Mouse (Mus musculus) embryonic facial prominence, embryonic 10.5 days (tissue): ENCODE measurements around the gene Foxm1. TPM values are rescaled to one million over a fixed set of nuclear protein-coding genes. Genes with fewer than 3 reads are reported as not detected.

Experiments
- DNase-seq: peaks from one replicate; pipeline ENCODE4 v3.0.0-alpha.2; 2017; ENCODE audit warnings: low spot score
- H3K27ac ChIP-seq: fragments of 300-500 bp; sonication (generic); replicated peaks from 2 replicates; pipeline ENCODE4 v1.5.1; 2016; ENCODE audit warnings: mild to moderate bottlenecking
- H3K27me3 ChIP-seq: fragments of 300-500 bp; sonication (generic); replicated peaks from 2 replicates; pipeline ENCODE4 v1.6.1; 2016; ENCODE audit warnings: low read depth, mild to moderate bottlenecking; ENCODE audit not compliant: poor library complexity, severe bottlenecking
- H3K36me3 ChIP-seq: fragments of 300-500 bp; sonication (generic); replicated peaks from 2 replicates; pipeline ENCODE4 v1.6.1; 2016; ENCODE audit warnings: mild to moderate bottlenecking, moderate library complexity
- H3K4me1 ChIP-seq: fragments of 300-500 bp; sonication (generic); 2 replicates; pipeline ENCODE4 v1.6.1; 2016
- H3K4me3 ChIP-seq: fragments of 300-500 bp; sonication (generic); 2 replicates; pipeline ENCODE4 v1.5.1; 2016; ENCODE audit warnings: mild to moderate bottlenecking, moderate library complexity
- H3K9me3 ChIP-seq: fragments of 300-500 bp; sonication (generic); 2 replicates; pipeline ENCODE4 v1.6.1; 2016; ENCODE audit warnings: mild to moderate bottlenecking
- WGBS: fragments of 180-500 bp; shearing (Covaris S2); methylation state at CpG from one replicate; pipeline ENCODE4 v1.1.7; 2016; 5-methylcytosine and 5-hydroxymethylcytosine counted together
- polyA plus RNA-seq: library from polyadenylated mRNA; unstranded; fragments of >200 nt; fragmentation: Nextera tagmentation; extraction: Ambion mirVana; gene quantifications from 2 replicates; pipeline ENCODE4 v1.2.1, GENCODE M21; 2016

The Foxm1 gene
- polyA plus RNA-seq, 1 experiment from 2014 or later, result 63.0 TPM

GRCm38 (mm10) chr6:128381254-128381653 lies 18.5 kb downstream of the Foxm1 start:
- no peak for DNase-seq
- no peak overlapping the region for H3K4me3 ChIP-seq
- WGBS, result 78% methylated on average over 3 of the region's 3 CpGs

GRCm38 (mm10) chr6:128383752-128384151 lies 21.0 kb downstream of the Foxm1 start:
- no peak overlapping the region for H3K27ac ChIP-seq
- H3K9me3 ChIP-seq, result no peaks in the 10 kb centered on the region
- no peaks in the 10 kb centered on the region for H3K36me3 ChIP-seq
- no peaks in the 10 kb centered on the region for H3K4me1 ChIP-seq
- H3K27me3 ChIP-seq, result no peaks in the 10 kb centered on the region
- no peak for DNase-seq
- no peak overlapping the region for H3K4me3 ChIP-seq
- 68% methylated on average over 7 of the region's 7 CpGs for WGBS

More at GRCm38 (mm10) chr6:128381254-128381653, 18.5 kb downstream of the Foxm1 start:
- Histone ChIP-seq H3K36me3 (peaks cover 17% of the 10 kb centered on the region), H3K27me3 (no peaks in the 10 kb centered on the region), H3K27ac (no peak overlapping the region), H3K4me1 (no peaks in the 10 kb centered on the region), H3K9me3 (no peaks in the 10 kb centered on the region)

- no peak overlapping the region for H3K27ac ChIP-seq
- no peaks in the 10 kb centered on the region for H3K36me3 ChIP-seq
- no peaks in the 10 kb centered on the region for H3K4me1 ChIP-seq
- no peak overlapping the region for H3K4me3 ChIP-seq
- no peak for DNase-seq
- H3K27me3 ChIP-seq, result no peaks in the 10 kb centered on the region
- no peaks in the 10 kb centered on the region for H3K9me3 ChIP-seq
- 98% methylated on average over 1 of the region's 1 CpGs for WGBS
These were observed 22.3 kb downstream of the Foxm1 start for GRCm38 (mm10) chr6:128385026-128385425.

- H3K36me3 ChIP-seq, result no peaks in the 10 kb centered on the region
- no peaks in the 10 kb centered on the region for H3K4me1 ChIP-seq
- 88% methylated on average over 1 of the region's 1 CpGs for WGBS
- H3K27ac ChIP-seq, result no peak overlapping the region
- no peaks in the 10 kb centered on the region for H3K27me3 ChIP-seq
- no peaks in the 10 kb centered on the region for H3K9me3 ChIP-seq
- DNase-seq, result no peak
- no peak overlapping the region for H3K4me3 ChIP-seq
These were observed 26.4 kb downstream of the Foxm1 start for GRCm38 (mm10) chr6:128389185-128389584.

- H3K9me3 ChIP-seq, result no peaks in the 10 kb centered on the region
- 75% methylated on average over 1 of the region's 1 CpGs for WGBS
These were observed 27.9 kb downstream of the Foxm1 start for GRCm38 (mm10) chr6:128390683-128391082.

GRCm38 (mm10) chr6:128397574-128398261 lies 35.0 kb downstream of the Foxm1 start:
- Histone ChIP-seq H3K36me3 (no peaks in the 10 kb centered on the region), H3K27ac (no peak overlapping the region), H3K4me1 (peaks cover 10% of the 10 kb centered on the region), H3K9me3 (no peaks in the 10 kb centered on the region), H3K27me3 (no peaks in the 10 kb centered on the region), H3K4me3 (no peak overlapping the region)
- 76% methylated on average over 7 of the region's 7 CpGs for WGBS
- DNase-seq, result no peak

More at GRCm38 (mm10) chr6:128390683-128391082, 27.9 kb downstream of the Foxm1 start:
- H3K4me3 ChIP-seq, result no peak overlapping the region
- no peak overlapping the region for H3K27ac ChIP-seq
- no peaks in the 10 kb centered on the region for H3K36me3 ChIP-seq
- no peaks in the 10 kb centered on the region for H3K27me3 ChIP-seq
- DNase-seq, result no peak
- no peaks in the 10 kb centered on the region for H3K4me1 ChIP-seq

GRCm38 (mm10) chr6:128398996-128399395 lies 36.2 kb downstream of the Foxm1 start, which contains the start of gene Nrip2:
Gene Nrip2, plus strand, starts transcription at chr6:128399296.
- peak within 1 kb of the TSS; percentile 28; the same call in 1 of the 2 replicates for H3K4me3 ChIP-seq
- no peaks in the 10 kb centered on the region for H3K9me3 ChIP-seq
- H3K27ac ChIP-seq, result peak within 1 kb of the TSS; percentile 48; the same call in 1 of the 2 replicates
- H3K4me1 ChIP-seq, result peaks cover 10% of the 10 kb centered on the region
- WGBS, result 81% methylated on average over 3 of the region's 3 CpGs
- DNase-seq, result no peak
- H3K27me3 ChIP-seq, result no peaks in the 10 kb centered on the region
- H3K36me3 ChIP-seq, result no peaks in the 10 kb centered on the region

GRCm38 (mm10) chr6:128399421-128400185 lies 36.8 kb downstream of the Foxm1 start:
- H3K4me1 ChIP-seq, result peaks cover 10% of the 10 kb centered on the region
- H3K27ac ChIP-seq, result peak overlapping the region; percentile 48; the same call in 1 of the 2 replicates
- peak overlapping the region; percentile 28; the same call in 1 of the 2 replicates for H3K4me3 ChIP-seq
- H3K36me3 ChIP-seq, result no peaks in the 10 kb centered on the region
- peak; percentile 36 for DNase-seq
- 55% methylated on average over 21 of the region's 21 CpGs for WGBS
- no peaks in the 10 kb centered on the region for H3K9me3 ChIP-seq
- H3K27me3 ChIP-seq, result no peaks in the 10 kb centered on the region

GRCm38 (mm10) chr6:128404708-128405107 lies 41.9 kb downstream of the Foxm1 start:
- 60% methylated on average over 5 of the region's 5 CpGs for WGBS
- peaks cover 40% of the 10 kb centered on the region for H3K36me3 ChIP-seq
- H3K9me3 ChIP-seq, result no peaks in the 10 kb centered on the region
- peaks cover 4% of the 10 kb centered on the region for H3K4me1 ChIP-seq
- no peaks in the 10 kb centered on the region for H3K27me3 ChIP-seq
- H3K27ac ChIP-seq, result no peak overlapping the region
- DNase-seq, result no peak
- H3K4me3 ChIP-seq, result no peak overlapping the region

GRCm38 (mm10) chr6:128408544-128409125 lies 45.9 kb downstream of the Foxm1 start:
- peaks cover 79% of the 10 kb centered on the region for H3K36me3 ChIP-seq
- WGBS, result 87% methylated on average over 7 of the region's 7 CpGs
- H3K4me1 ChIP-seq, result no peaks in the 10 kb centered on the region

GRCm38 (mm10) chr6:128410305-128410704 lies 47.5 kb downstream of the Foxm1 start:
- no peak overlapping the region for H3K27ac ChIP-seq
- H3K4me3 ChIP-seq, result no peak overlapping the region
- peaks cover 95% of the 10 kb centered on the region for H3K36me3 ChIP-seq
- no peaks in the 10 kb centered on the region for H3K4me1 ChIP-seq
- no peaks in the 10 kb centered on the region for H3K9me3 ChIP-seq
- WGBS, result 95% methylated on average over 13 of the region's 13 CpGs
- H3K27me3 ChIP-seq, result no peaks in the 10 kb centered on the region
- no peak for DNase-seq

More at GRCm38 (mm10) chr6:128408544-128409125, 45.9 kb downstream of the Foxm1 start:
- Histone ChIP-seq H3K4me3 (no peak overlapping the region), H3K27ac (no peak overlapping the region), H3K9me3 (no peaks in the 10 kb centered on the region), H3K27me3 (no peaks in the 10 kb centered on the region)
- no peak for DNase-seq

GRCm38 (mm10) chr6:128411115-128411514 lies 48.3 kb downstream of the Foxm1 start:
- Histone ChIP-seq H3K27me3 (no peaks in the 10 kb centered on the region), H3K9me3 (no peaks in the 10 kb centered on the region), H3K36me3 (peaks cover 96% of the 10 kb centered on the region), H3K4me3 (no peak overlapping the region), H3K4me1 (no peaks in the 10 kb centered on the region), H3K27ac (no peak overlapping the region)
- WGBS, result 23% methylated on average over 3 of the region's 3 CpGs
- DNase-seq, result peak; percentile 81
